ENCODE assay signal across 16 mouse cellular contexts in the genomic region with DNA sequence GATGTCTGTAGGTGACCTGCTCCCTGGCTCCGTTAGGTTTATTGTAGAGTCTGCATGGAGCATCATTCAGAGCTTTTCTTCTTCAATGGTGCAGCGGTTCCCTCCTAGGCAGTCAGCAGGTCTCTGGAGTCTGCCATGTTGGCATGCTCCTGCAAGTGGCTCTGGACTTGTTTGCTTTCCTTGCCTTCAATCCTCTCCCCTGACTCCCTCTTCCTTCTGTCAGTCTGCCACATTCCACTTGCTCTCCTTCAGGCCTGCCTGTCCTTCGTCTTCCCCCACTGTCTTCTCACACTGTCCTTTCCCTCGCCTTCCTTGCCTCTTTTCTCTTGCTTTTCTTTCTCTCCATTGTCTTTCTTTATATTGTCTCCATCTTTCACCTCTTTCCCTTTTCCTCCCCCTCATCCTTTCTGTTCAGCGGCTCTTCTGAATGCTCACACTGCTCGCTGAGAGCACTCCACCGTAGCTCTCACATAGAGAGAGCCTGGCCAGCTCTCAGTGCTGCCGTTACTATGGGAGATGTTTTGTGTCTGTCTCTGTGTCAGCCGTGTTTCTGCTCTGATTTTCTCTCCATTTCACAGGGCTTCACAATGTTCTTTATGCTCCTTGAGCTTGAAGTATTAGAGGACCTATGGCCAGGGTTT.
DNase-seq lines count a peak whose midpoint lies in the region; ATAC-seq and TF ChIP-seq lines count a peak whose summit lies in the region.
"Had no signal": no experiment of that assay in that cellular context is flagged by ENCODE, and none has a peak within 500 bp of the region (broad histone marks: within the 10 kb centered on the region; RNA-seq: fewer than 3 reads in every experiment).

No protein-coding gene starts in this region.

- no peaks in the 10 kb centered on the region for H3K27me3 ChIP-seq in forebrain, embryonic 10.5 days (ENCODE audit: poor library complexity, severe bottlenecking)
- no peaks in the 10 kb centered on the region for H3K27me3 ChIP-seq in hindbrain, embryonic 12.5 days
- no peaks in the 10 kb centered on the region for H3K27me3 ChIP-seq in midbrain, embryonic 14.5 days (ENCODE audit: control insufficient read depth, insufficient read depth, low read length)
- no peaks in the 10 kb centered on the region for H3K27me3 ChIP-seq in cerebellum, adult 2 months (ENCODE audit: control insufficient read depth, insufficient read depth, low read length)
- H3K27me3 ChIP-seq: stomach, embryonic 15.5 days had no signal

- 58% methylated on average over 9 of the region's 9 CpGs for WGBS in forebrain, embryonic 10.5 days
- WGBS in hindbrain, embryonic 12.5 days: 37% methylated on average over 9 of the region's 9 CpGs
- 27% methylated on average over 9 of the region's 9 CpGs for WGBS in midbrain, embryonic 14.5 days
- WGBS in cerebellum, adult 2 months: 36% methylated on average over 9 of the region's 9 CpGs

- TF ChIP-seq CTCF in cerebellum, adult 2 months (IDR thresholded peaks at IDR 0.05; ENCODE audit: borderline replicate concordance, insufficient read depth, low read depth, low read length): no peak

- peaks cover 12% of the 10 kb centered on the region; the same call in 1 of the 2 replicates for H3K9me3 ChIP-seq in forebrain, embryonic 10.5 days
- no peaks in the 10 kb centered on the region for H3K9me3 ChIP-seq in hindbrain, embryonic 12.5 days (replicated peaks)
- H3K9me3 ChIP-seq in midbrain, embryonic 14.5 days (ENCODE audit: control insufficient read depth, low read length): no peaks in the 10 kb centered on the region; the same call in 1 of the 2 replicates
- H3K9me3 ChIP-seq: limb, embryonic 13.5 days; stomach, embryonic 15.5 days had no signal

- H3K4me1 ChIP-seq in forebrain, embryonic 10.5 days: peaks cover 50% of the 10 kb centered on the region
- peaks cover 22% of the 10 kb centered on the region for H3K4me1 ChIP-seq in hindbrain, embryonic 12.5 days
- H3K4me1 ChIP-seq in midbrain, embryonic 14.5 days (ENCODE audit: control insufficient read depth, insufficient read depth, low read length): 0 out of 2 replicates have a peak, but pooled peaks cover 5% of the 10 kb centered on the region
- no peaks in the 10 kb centered on the region; the same call in 1 of the 2 replicates for H3K4me1 ChIP-seq in cerebellum, adult 2 months (ENCODE audit: control insufficient read depth, insufficient read depth, low read length)
- H3K4me1 ChIP-seq: stomach, embryonic 15.5 days had no signal

- no peaks in the 10 kb centered on the region for H3K36me3 ChIP-seq in forebrain, embryonic 10.5 days (replicated peaks)
- H3K36me3 ChIP-seq in hindbrain, embryonic 12.5 days: no peaks in the 10 kb centered on the region
- H3K36me3 ChIP-seq in midbrain, embryonic 14.5 days (ENCODE audit: control insufficient read depth, insufficient read depth, low read length): no peaks in the 10 kb centered on the region
- H3K36me3 ChIP-seq: limb, embryonic 13.5 days; stomach, embryonic 15.5 days had no signal

- DNase-seq in heart, adult 11 months: peak; percentile 70
- no peak for DNase-seq in heart, postnatal 4 days
- DNase-seq in forebrain, embryonic 10.5 days (ENCODE audit: extremely low spot score, low spot score): no peak
- peak; percentile 70 for DNase-seq in midbrain, embryonic 14.5 days
- no peak for DNase-seq in embryo, embryonic 10 days (ENCODE audit: low spot score)
- no peak for DNase-seq in thymus, postnatal 4 days
- no peak for DNase-seq in cerebellum, adult 2 months
- DNase-seq: adrenal gland, adult 2 months; cerebellum, postnatal 10 days; gastrocnemius, postnatal 25 days; kidney, adult 9 months; thymus, postnatal 14 days had no signal

- ATAC-seq in hindbrain, embryonic 12.5 days (ENCODE audit: low FRiP score): no peak
- no peak for ATAC-seq in midbrain, embryonic 14.5 days (ENCODE audit: low FRiP score, low TSS enrichment)

- H3K4me2 ChIP-seq in hindbrain, embryonic 12.5 days (replicated peaks): peak overlapping the region; percentile 9; the same call in 1 of the 2 replicates
- no peak overlapping the region for H3K4me2 ChIP-seq in midbrain, embryonic 14.5 days (ENCODE audit: low read length)
- H3K4me2 ChIP-seq: limb, embryonic 13.5 days; stomach, embryonic 15.5 days had no signal

- peak overlapping the region; percentile 89 for H3K27ac ChIP-seq in forebrain, embryonic 10.5 days
- peak overlapping the region; percentile 40; the same call in 1 of the 2 replicates for H3K27ac ChIP-seq in hindbrain, embryonic 12.5 days
- peak overlapping the region; percentile 41 for H3K27ac ChIP-seq in midbrain, embryonic 14.5 days (replicated peaks; ENCODE audit: low read depth, low read length)
- H3K27ac ChIP-seq in cerebellum, adult 2 months (ENCODE audit: insufficient read depth, low read length): no peak overlapping the region
- H3K27ac ChIP-seq: limb, embryonic 13.5 days; stomach, embryonic 15.5 days had no signal

- no peak overlapping the region for H3K9ac ChIP-seq in hindbrain, embryonic 12.5 days
- no peak overlapping the region for H3K9ac ChIP-seq in midbrain, embryonic 14.5 days (replicated peaks; ENCODE audit: low read length)
- H3K9ac ChIP-seq: limb, embryonic 13.5 days; stomach, embryonic 15.5 days had no signal

- TF ChIP-seq POLR2A in cerebellum, adult 2 months (IDR thresholded peaks at IDR 0.05; ENCODE audit: borderline replicate concordance, insufficient read depth, low read length): no peak

- H3K4me3 ChIP-seq in forebrain, embryonic 10.5 days: no peak overlapping the region
- no peak overlapping the region for H3K4me3 ChIP-seq in hindbrain, embryonic 12.5 days
- H3K4me3 ChIP-seq in midbrain, embryonic 14.5 days (replicated peaks; ENCODE audit: low read depth, low read length): no peak overlapping the region
- no peak overlapping the region for H3K4me3 ChIP-seq in cerebellum, adult 2 months (replicated peaks; ENCODE audit: insufficient read depth, low read depth, low read length)
- H3K4me3 ChIP-seq: limb, embryonic 13.5 days; myocyte; stomach, embryonic 15.5 days had no signal

Comparison
In these comparisons a context has a peak if more than half of its experiments do, and no peak if none do; other contexts are left out.
1. DNase-seq: peak in heart, adult 11 months (single experiment) and midbrain, embryonic 14.5 days (single experiment); none in heart, postnatal 4 days (single experiment), forebrain, embryonic 10.5 days (single experiment), embryo, embryonic 10 days (single experiment), thymus, postnatal 4 days (single experiment) and cerebellum, adult 2 months (0 of 2).